Mouse (Mus musculus): ENCODE measurements around the gene Myadml2. TPM values are rescaled to one million over a fixed set of nuclear protein-coding genes. Genes with fewer than 3 reads are reported as not detected.

Gene Myadml2
- polyA plus RNA-seq, 2 experiments, result 0.07 to 0.67 TPM

DNA sequence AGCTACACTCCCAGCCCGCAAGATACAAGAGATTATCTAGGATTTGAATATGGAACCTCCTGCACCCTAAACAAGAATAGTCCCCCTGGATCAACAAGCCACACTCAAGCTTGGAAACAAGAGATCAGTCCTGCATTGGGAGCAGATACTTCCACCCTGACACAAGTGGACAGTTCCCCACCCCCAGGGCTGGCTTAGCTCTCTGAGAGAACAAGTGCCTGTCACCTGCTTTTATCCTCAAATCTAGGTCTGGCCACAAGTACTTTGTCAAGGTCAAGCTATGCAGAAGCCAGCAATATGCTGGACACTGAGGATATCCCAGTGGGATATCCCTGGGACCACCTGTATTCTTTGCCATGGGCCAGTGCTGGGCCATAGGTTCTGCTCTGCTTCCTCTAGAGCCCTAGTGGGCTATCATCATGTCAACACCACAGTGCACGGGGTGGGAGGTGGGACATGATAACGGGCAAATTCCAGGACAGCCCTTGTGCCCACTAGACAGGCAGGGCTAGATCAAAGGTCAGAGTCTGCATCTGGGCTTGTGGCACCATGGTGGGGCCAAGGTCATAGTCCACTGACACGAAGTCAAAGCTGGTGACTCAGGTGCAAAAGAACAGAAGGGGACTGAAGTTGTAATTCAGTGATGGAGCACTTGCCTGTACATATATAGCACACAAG lies 31.2 kb downstream of the Myadml2 start:
- Histone ChIP-seq H3K27me3 (ENCODE audit: control insufficient read depth, insufficient read depth, low read length) (no peaks in the 10 kb centered on the region), H3K36me3 (replicated peaks; ENCODE audit: control insufficient read depth, insufficient read depth, low read depth) (peaks cover 43% of the 10 kb centered on the region), H3K4me2 (ENCODE audit: low read depth) (peak overlapping the region; percentile 96), H3K4me3 (ENCODE audit: insufficient read depth in 1 of 2, low read depth in 2 of 2, low read length in 2 of 2) (peak overlapping the region; percentile 74 to 90), H3K27ac (peak overlapping the region; percentile 87), H3K9ac (replicated peaks) (peak overlapping the region; percentile 82), H3K4me1 (replicated peaks; ENCODE audit: control insufficient read depth in 2 of 2, insufficient read depth in 2 of 2, low read length in 1 of 2) (peaks cover 13 to 16% of the 10 kb centered on the region in 2 experiments), H3K9me3 (ENCODE audit: control insufficient read depth, low read length) (no peaks in the 10 kb centered on the region)
- DNase-seq (ENCODE audit: low read depth in 3 of 3, low spot score in 3 of 3) (no peak), ATAC-seq (ENCODE audit: insufficient read depth) (peak; percentile 16; the same call in 1 of the 2 replicates)
- 26% methylated on average over 4 of the region's 4 CpGs for WGBS (ENCODE audit: insufficient replicate concordance)
- no peak for TF ChIP-seq CTCF (IDR thresholded peaks at IDR 0.05; ENCODE audit: low read depth)
- no peak for TF ChIP-seq EP300 (IDR thresholded peaks at IDR 0.05; ENCODE audit: low read depth)

DNA sequence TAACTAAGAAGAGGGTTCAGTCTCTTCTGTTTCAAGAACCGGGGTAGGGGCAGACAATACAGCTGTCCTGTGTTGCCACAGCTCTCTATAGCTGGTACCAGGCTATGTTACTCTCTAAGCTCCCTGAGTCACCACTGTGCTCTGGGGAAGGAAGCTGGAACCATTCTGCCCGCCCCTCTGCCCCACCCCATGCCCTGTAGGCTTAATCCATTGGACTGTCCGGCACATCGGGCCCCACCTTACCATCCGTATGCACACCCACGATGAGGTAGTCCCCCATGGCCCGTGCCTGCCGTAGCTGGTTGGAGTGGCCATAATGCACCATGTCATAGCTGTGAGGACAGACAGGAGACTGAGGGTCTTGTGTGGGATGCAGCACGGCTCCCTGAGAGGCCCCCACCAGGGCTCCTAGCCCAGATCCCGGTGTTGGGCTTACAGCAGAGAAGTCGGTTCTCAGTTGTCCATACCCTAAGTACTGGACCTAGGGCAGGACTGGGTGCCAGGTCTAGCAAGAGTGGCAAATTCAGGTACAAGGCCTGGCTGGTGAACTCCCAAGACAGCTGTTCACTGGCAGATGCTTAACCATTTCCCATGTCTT lies 32.3 kb downstream of the Myadml2 start:
- Histone ChIP-seq H3K9ac (replicated peaks) (no peak overlapping the region), H3K27ac (no peak overlapping the region), H3K27me3 (ENCODE audit: control insufficient read depth, insufficient read depth, low read length) (no peaks in the 10 kb centered on the region), H3K4me1 (replicated peaks; ENCODE audit: control insufficient read depth in 2 of 2, insufficient read depth in 2 of 2, low read length in 1 of 2) (peaks cover 13 to 16% of the 10 kb centered on the region in 2 experiments), H3K4me2 (ENCODE audit: low read depth) (peak overlapping the region; percentile 96), H3K9me3 (ENCODE audit: control insufficient read depth, low read length) (no peaks in the 10 kb centered on the region), H3K36me3 (replicated peaks; ENCODE audit: control insufficient read depth, insufficient read depth, low read depth) (peaks cover 34% of the 10 kb centered on the region), H3K4me3 (ENCODE audit: insufficient read depth in 1 of 2, low read depth in 2 of 2, low read length in 2 of 2) (no peak overlapping the region)
- DNase-seq (ENCODE audit: low read depth in 3 of 3, low spot score in 3 of 3) (no peak), ATAC-seq (ENCODE audit: insufficient read depth) (no peak)
- 84% methylated on average over 11 of the region's 11 CpGs for WGBS (ENCODE audit: insufficient replicate concordance)
- TF ChIP-seq CTCF (IDR thresholded peaks at IDR 0.05; ENCODE audit: low read depth), result no peak
- no peak for TF ChIP-seq EP300 (IDR thresholded peaks at IDR 0.05; ENCODE audit: low read depth)

DNA sequence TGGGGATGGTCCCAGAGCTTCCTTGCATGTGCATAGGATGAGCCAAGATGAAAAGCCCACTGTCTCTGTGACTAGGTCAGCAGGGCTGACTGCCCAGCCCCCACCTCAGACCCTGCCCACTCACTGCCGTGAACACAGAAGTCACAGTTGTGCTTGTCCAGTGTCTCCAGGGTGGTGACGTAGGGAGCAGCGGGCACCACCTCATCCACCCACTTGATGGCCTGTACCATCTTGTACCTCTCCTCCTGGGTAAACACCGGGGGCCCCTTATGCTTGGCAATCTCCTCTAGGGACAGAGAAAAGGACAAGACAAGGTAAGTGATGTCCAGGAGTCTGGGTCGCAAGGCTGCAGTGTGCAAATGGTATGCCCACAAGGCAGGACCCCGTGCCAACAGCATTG lies 32.8 kb downstream of the Myadml2 start:
- WGBS (ENCODE audit: insufficient replicate concordance), result 75% methylated on average over 6 of the region's 6 CpGs
- Histone ChIP-seq H3K4me2 (ENCODE audit: low read depth) (no peak overlapping the region), H3K27ac (no peak overlapping the region), H3K36me3 (replicated peaks; ENCODE audit: control insufficient read depth, insufficient read depth, low read depth) (peaks cover 31% of the 10 kb centered on the region), H3K9ac (replicated peaks) (no peak overlapping the region), H3K4me3 (ENCODE audit: insufficient read depth in 1 of 2, low read depth in 2 of 2, low read length in 2 of 2) (no peak overlapping the region), H3K27me3 (ENCODE audit: control insufficient read depth, insufficient read depth, low read length) (no peaks in the 10 kb centered on the region), H3K4me1 (replicated peaks; ENCODE audit: control insufficient read depth in 2 of 2, insufficient read depth in 2 of 2, low read length in 1 of 2) (peaks cover 13 to 16% of the 10 kb centered on the region in 2 experiments), H3K9me3 (ENCODE audit: control insufficient read depth, low read length) (no peaks in the 10 kb centered on the region)
- ATAC-seq (ENCODE audit: insufficient read depth), result no peak
- no peak for DNase-seq (ENCODE audit: low read depth in 3 of 3, low spot score in 3 of 3)
- TF ChIP-seq CTCF (IDR thresholded peaks at IDR 0.05; ENCODE audit: low read depth) (no peak), EP300 (IDR thresholded peaks at IDR 0.05; ENCODE audit: low read depth) (no peak)

DNA sequence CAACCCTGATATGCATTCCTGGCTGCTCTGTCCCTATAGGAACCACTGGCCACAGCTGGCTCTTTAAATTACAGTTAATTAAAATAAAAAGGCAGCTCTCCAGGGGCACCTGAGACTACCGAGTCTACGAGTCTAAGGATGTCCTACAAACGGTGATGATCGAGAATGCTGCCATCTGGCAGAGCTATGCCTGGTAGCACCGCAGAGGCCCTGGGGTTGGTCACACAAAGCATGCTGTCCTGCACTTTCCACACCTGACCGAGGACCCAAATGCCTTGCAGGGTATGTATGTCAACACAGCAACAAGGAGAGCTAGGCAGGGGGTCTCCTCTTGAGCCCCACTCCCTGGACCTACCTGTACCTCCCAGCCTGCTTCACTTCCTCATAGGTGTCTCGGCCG lies 34.0 kb downstream of the Myadml2 start:
- ATAC-seq (ENCODE audit: insufficient read depth) (no peak), DNase-seq (ENCODE audit: low read depth in 3 of 3, low spot score in 3 of 3) (no peak)
- Histone ChIP-seq H3K9me3 (ENCODE audit: control insufficient read depth, low read length) (no peaks in the 10 kb centered on the region), H3K4me1 (replicated peaks; ENCODE audit: control insufficient read depth in 2 of 2, insufficient read depth in 2 of 2, low read length in 1 of 2) (peaks cover 17 to 20% of the 10 kb centered on the region in 2 experiments), H3K4me3 (ENCODE audit: insufficient read depth in 1 of 2, low read depth in 2 of 2, low read length in 2 of 2) (no peak overlapping the region), H3K4me2 (ENCODE audit: low read depth) (no peak overlapping the region), H3K36me3 (replicated peaks; ENCODE audit: control insufficient read depth, insufficient read depth, low read depth) (peaks cover 22% of the 10 kb centered on the region), H3K9ac (replicated peaks) (no peak overlapping the region), H3K27ac (no peak overlapping the region), H3K27me3 (ENCODE audit: control insufficient read depth, insufficient read depth, low read length) (no peaks in the 10 kb centered on the region; the same call in 1 of the 2 replicates)
- TF ChIP-seq CTCF (IDR thresholded peaks at IDR 0.05; ENCODE audit: low read depth), result no peak
- no peak for TF ChIP-seq EP300 (IDR thresholded peaks at IDR 0.05; ENCODE audit: low read depth)
- 82% methylated on average over 8 of the region's 8 CpGs for WGBS (ENCODE audit: insufficient replicate concordance)

DNA sequence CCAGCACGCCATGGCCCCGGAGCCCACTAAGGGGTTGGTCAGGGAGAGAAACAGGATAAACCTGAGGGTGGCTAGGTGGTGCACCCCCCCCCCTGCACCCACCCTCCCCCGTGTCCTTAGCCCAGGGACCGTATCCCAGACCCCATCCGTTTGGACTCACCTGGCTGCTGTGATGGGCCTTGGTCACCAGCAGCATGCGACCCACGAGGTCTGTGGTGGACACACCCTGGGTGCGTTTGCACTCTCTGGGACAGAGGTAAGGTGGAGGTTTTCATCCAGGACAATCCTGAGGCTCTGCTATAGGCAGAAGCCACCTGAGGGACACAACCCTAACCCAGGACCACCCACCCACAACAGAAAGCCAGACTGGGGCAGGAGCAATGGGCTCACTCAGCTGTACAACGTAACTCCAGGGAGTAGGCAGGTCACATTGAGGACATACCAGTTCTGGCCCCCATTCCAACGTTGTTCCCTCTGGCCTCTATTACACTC lies 34.4 kb downstream of the Myadml2 start:
- TF ChIP-seq EP300 (IDR thresholded peaks at IDR 0.05; ENCODE audit: low read depth) (no peak), CTCF (IDR thresholded peaks at IDR 0.05; ENCODE audit: low read depth) (no peak)
- WGBS (ENCODE audit: insufficient replicate concordance), result 73% methylated on average over 10 of the region's 10 CpGs
- no peak overlapping the region for H3K4me2 ChIP-seq (ENCODE audit: low read depth)
- H3K27me3 ChIP-seq (ENCODE audit: control insufficient read depth, insufficient read depth, low read length), result peaks cover 1% of the 10 kb centered on the region; the same call in 1 of the 2 replicates
- H3K27ac ChIP-seq, result no peak overlapping the region
- ATAC-seq (ENCODE audit: insufficient read depth) (no peak), DNase-seq (ENCODE audit: low read depth in 3 of 3, low spot score in 3 of 3) (no peak)
- H3K9me3 ChIP-seq (ENCODE audit: control insufficient read depth, low read length), result no peaks in the 10 kb centered on the region
- peaks cover 17 to 20% of the 10 kb centered on the region in 2 experiments for H3K4me1 ChIP-seq (replicated peaks; ENCODE audit: control insufficient read depth in 2 of 2, insufficient read depth in 2 of 2, low read length in 1 of 2)
- H3K4me3 ChIP-seq (ENCODE audit: insufficient read depth in 1 of 2, low read depth in 2 of 2, low read length in 2 of 2), result no peak overlapping the region
- H3K9ac ChIP-seq (replicated peaks), result no peak overlapping the region
- H3K36me3 ChIP-seq (replicated peaks; ENCODE audit: control insufficient read depth, insufficient read depth, low read depth), result peaks cover 18% of the 10 kb centered on the region

All from liver, embryonic 14.5 days (tissue).